Mouse (Mus musculus) midbrain, embryonic 16.5 days (tissue): Measurements from ENCODE around the gene Lpp. TPM values are rescaled to one million over a fixed set of nuclear protein-coding genes. Genes with fewer than 3 reads are reported as not detected.

ENCODE experiments used
- ATAC-seq: fragments of 200-750 bp; cut with Nextera tagmentation; 2 replicates; pipeline ENCODE4 v1.8.0; 2017; ENCODE audit warnings: moderate TSS enrichment
- H3K27ac ChIP-seq: fragments of 300-500 bp; sonication (generic); 2 replicates; pipeline ENCODE4 v1.5.1; 2014; ENCODE audit warnings: mild to moderate bottlenecking, low read length, mixed read lengths
- H3K27me3 ChIP-seq: fragments of 300-500 bp; sonication (generic); 2 replicates; pipeline ENCODE4 v1.6.1; 2014; ENCODE audit warnings: low read depth, low read length, mixed read lengths; ENCODE audit not compliant: control insufficient read depth, insufficient read depth
- H3K36me3 ChIP-seq: fragments of 300-500 bp; sonication (generic); 2 replicates; pipeline ENCODE4 v1.6.1; 2014; ENCODE audit warnings: mild to moderate bottlenecking, low read length, moderate library complexity, mixed read lengths; ENCODE audit not compliant: control insufficient read depth, insufficient read depth
- H3K4me1 ChIP-seq: fragments of 300-500 bp; sonication (generic); 2 replicates; pipeline ENCODE4 v1.6.1; 2014; ENCODE audit warnings: mild to moderate bottlenecking, low read length, mixed read lengths; ENCODE audit not compliant: control insufficient read depth, insufficient read depth
- H3K4me2 ChIP-seq: fragments of 300-500 bp; sonication (generic); 2 replicates; pipeline ENCODE4 v1.6.1; 2014; ENCODE audit warnings: mild to moderate bottlenecking, low read length, mixed read lengths
- H3K4me3 ChIP-seq: fragments of 300-500 bp; sonication (generic); 2 replicates; pipeline ENCODE4 v1.5.1; 2014; ENCODE audit warnings: low read depth, mild to moderate bottlenecking, low read length, moderate library complexity, mixed read lengths
- H3K9ac ChIP-seq: fragments of 300-500 bp; sonication (generic); 2 replicates; pipeline ENCODE4 v1.6.1; 2014; ENCODE audit warnings: low read depth, low read length, mixed read lengths
- H3K9me3 ChIP-seq: fragments of 300-500 bp; sonication (generic); replicated peaks from 2 replicates; pipeline ENCODE4 v1.6.1; 2014; ENCODE audit warnings: mild to moderate bottlenecking, low read length, mixed read lengths; ENCODE audit not compliant: control insufficient read depth, poor library complexity, severe bottlenecking
- WGBS: fragments of 180-500 bp; shearing (Covaris S2); extraction: QIAGEN DNeasy Blood & Tissue Kit; methylation state at CpG from one replicate; pipeline ENCODE4 v1.1.7; 2014; 5-methylcytosine and 5-hydroxymethylcytosine counted together
- polyA plus RNA-seq: library from polyadenylated mRNA; unstranded; fragments of >200 nt; fragmentation: Nextera tagmentation; extraction: Ambion mirVana; gene quantifications from 2 replicates; pipeline ENCODE4 v1.2.1, GENCODE M21; 2015

Gene Lpp
- polyA plus RNA-seq, 1 experiment from 2014 or later = 10.7 TPM

DNA sequence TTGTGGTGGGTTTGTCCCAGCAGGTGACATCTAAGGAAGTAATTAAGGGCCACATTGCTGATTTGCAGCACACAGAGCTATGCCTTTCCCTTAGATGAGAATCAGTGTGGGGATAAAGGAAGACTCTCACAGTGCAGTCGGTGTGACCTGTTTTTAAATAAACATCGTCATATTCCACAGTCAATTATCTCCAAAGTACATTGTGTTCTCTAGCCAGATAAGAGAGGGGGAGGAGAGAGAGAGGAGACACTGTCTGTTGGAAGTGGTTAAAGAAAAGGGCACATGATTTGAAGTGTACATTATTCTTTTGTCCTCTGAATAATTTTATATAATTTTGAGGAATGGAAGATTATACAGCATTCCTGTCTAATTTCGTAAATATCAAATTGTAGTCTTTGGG lies 388.6 kb downstream of the Lpp start:
- H3K4me3 ChIP-seq = no peak overlapping the region
- no peaks in the 10 kb centered on the region for H3K36me3 ChIP-seq
- no peak overlapping the region for H3K27ac ChIP-seq
- no peaks in the 10 kb centered on the region for H3K9me3 ChIP-seq
- WGBS = 85% methylated on average over 3 of the region's 3 CpGs
- ATAC-seq = no peak
- H3K4me2 ChIP-seq = no peak overlapping the region
- H3K27me3 ChIP-seq = no peaks in the 10 kb centered on the region
- no peak overlapping the region for H3K9ac ChIP-seq
- H3K4me1 ChIP-seq = 0 out of 2 replicates have a peak, but pooled peaks cover 2% of the 10 kb centered on the region

DNA sequence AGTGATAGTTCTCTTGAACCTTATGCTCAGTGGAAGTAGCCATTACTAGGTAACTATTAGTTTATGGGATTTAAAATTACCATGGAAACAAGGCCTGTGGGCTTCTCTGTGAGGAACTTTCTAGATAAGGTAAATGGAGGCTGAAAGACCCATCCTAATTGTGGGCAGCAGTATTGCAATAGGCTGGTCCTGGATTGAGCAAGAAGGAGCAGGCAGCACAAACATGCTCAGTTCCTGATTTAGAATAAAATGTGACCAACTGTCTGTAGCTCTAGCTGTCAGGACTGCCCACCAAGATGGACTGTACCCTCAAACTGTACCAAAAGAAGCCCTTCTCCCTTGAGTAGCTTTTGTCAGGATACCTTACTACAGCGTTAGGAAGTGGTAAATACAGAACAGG lies 392.3 kb downstream of the Lpp start:
- WGBS = 88% methylated on average over 1 of the region's 1 CpGs

DNA sequence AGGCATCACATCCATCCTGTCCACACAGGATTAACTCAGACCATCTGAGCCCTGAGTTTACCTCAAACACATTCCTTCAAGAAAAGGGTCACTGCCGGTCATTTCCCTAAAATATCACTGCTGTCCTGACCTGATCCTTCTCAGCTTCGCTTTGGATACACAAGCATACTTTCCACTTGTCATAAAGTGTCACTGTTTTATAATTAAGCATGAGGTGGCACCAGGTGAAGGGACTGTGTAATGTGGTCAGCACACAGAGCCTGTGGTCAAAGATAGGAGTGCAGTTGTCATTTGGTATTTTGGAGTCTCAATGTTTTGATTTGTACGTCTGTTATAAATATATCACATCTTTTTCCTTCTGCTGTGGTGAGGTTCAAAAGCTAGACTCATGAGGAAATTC lies 395.7 kb downstream of the Lpp start:
- no peak overlapping the region for H3K4me3 ChIP-seq
- no peak overlapping the region for H3K27ac ChIP-seq
- WGBS = 91% methylated on average over 3 of the region's 3 CpGs
- H3K4me1 ChIP-seq = no peaks in the 10 kb centered on the region
- H3K27me3 ChIP-seq = no peaks in the 10 kb centered on the region
- ATAC-seq = no peak
- H3K9me3 ChIP-seq = no peaks in the 10 kb centered on the region
- H3K9ac ChIP-seq = no peak overlapping the region
- no peaks in the 10 kb centered on the region for H3K36me3 ChIP-seq
- no peak overlapping the region for H3K4me2 ChIP-seq

More for the DNA sequence above, 392.3 kb downstream of the Lpp start:
- Histone ChIP-seq H3K36me3 (no peaks in the 10 kb centered on the region), H3K9ac (no peak overlapping the region), H3K27me3 (no peaks in the 10 kb centered on the region), H3K4me1 (no peaks in the 10 kb centered on the region), H3K4me3 (no peak overlapping the region), H3K9me3 (no peaks in the 10 kb centered on the region), H3K27ac (no peak overlapping the region), H3K4me2 (no peak overlapping the region)
- ATAC-seq = no peak

DNA sequence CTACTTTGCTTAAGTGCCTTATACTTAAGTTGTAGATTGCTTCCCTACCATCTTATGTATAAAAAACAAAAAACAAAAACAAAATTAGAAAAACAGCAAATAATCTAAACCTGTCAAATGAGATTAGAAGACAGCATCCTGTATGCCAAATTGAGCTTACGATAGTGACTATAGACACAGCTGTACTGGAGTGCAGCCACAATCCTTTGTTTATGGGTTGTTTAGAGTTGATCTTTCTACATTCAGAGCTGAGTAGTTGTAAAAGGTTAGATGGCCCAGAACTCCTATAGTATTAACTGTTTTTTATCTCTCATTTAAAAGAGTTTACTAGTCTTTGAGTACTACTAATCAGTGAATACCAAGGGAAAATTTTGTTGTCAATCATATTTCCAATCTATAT lies 398.1 kb downstream of the Lpp start:
- 100% methylated on average over 1 of the region's 1 CpGs for WGBS

DNA sequence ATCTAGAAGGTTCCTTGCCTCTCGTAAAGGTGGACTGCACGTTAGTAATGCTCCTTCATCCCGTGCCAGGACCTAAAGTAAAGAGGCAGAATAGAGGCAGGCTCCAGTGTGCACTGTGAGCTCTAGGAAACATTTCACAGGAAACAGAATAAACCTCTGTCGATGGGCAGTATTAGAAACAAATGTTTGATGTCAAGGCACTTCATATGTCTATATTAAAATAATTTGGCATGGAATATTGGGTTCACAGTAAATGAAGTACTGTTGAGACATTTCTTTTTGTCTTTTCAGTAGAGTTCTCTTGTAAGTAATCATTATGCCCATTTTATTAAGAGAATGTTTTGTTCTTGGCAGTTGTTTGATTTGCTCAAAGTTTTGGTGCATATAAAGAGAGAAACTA lies 398.7 kb downstream of the Lpp start:
- no peaks in the 10 kb centered on the region for H3K4me1 ChIP-seq
- H3K9me3 ChIP-seq = no peaks in the 10 kb centered on the region
- no peak for ATAC-seq
- H3K27me3 ChIP-seq = no peaks in the 10 kb centered on the region
- no peaks in the 10 kb centered on the region for H3K36me3 ChIP-seq
- no peak overlapping the region for H3K4me3 ChIP-seq
- H3K9ac ChIP-seq = no peak overlapping the region
- WGBS = 94% methylated on average over 4 of the region's 4 CpGs
- H3K4me2 ChIP-seq = no peak overlapping the region
- H3K27ac ChIP-seq = no peak overlapping the region

More for the DNA sequence above, 398.1 kb downstream of the Lpp start:
- no peaks in the 10 kb centered on the region for H3K4me1 ChIP-seq
- no peaks in the 10 kb centered on the region for H3K27me3 ChIP-seq
- H3K27ac ChIP-seq = no peak overlapping the region
- no peaks in the 10 kb centered on the region for H3K36me3 ChIP-seq
- H3K4me3 ChIP-seq = no peak overlapping the region
- no peak overlapping the region for H3K4me2 ChIP-seq
- H3K9ac ChIP-seq = no peak overlapping the region
- no peaks in the 10 kb centered on the region for H3K9me3 ChIP-seq
- ATAC-seq = no peak

DNA sequence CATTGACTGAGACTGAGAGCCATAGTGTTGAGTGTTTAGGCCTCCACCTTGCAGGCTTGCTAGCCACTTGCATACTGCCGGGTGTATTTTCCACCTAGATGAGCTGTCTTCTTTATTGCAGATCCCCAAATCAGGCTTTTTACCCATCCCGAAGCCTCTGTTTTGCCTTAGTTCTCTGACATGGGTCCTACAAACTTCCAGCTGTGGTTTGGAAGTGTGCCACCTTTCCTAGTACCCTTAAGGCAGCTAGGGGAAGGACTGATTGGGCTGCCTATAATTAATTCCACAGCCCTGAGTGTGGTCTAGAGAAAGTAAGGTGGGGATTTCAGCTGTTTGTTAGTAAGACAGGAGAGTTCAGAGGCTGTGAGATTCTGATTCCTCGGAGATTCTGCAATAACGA lies 399.5 kb downstream of the Lpp start:
- Histone ChIP-seq H3K4me2 (no peak overlapping the region), H3K27ac (no peak overlapping the region), H3K9ac (no peak overlapping the region), H3K4me1 (no peaks in the 10 kb centered on the region), H3K36me3 (no peaks in the 10 kb centered on the region), H3K9me3 (no peaks in the 10 kb centered on the region), H3K27me3 (no peaks in the 10 kb centered on the region), H3K4me3 (no peak overlapping the region)
- no peak for ATAC-seq
- 83% methylated on average over 4 of the region's 4 CpGs for WGBS

DNA sequence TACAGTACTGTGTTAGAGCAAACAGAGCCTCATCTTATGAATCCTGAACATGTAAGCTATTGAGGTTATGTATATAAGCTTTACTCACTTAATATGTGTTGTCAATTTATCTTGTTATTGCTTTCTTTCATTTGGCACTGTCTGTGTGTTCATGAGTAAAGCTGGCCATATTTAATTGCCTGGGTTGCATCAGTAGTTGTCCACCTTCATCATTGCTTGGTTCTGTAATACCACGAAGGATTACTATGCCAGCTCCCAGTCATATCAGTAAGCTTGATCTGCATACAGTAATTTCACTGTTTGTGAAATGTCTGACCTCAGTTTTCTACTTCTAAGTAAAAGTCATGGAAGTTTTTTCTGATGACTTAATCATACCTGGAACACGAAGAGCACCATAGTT lies 401.4 kb downstream of the Lpp start:
- Histone ChIP-seq H3K27ac (no peak overlapping the region), H3K9ac (no peak overlapping the region), H3K27me3 (no peaks in the 10 kb centered on the region), H3K4me1 (no peaks in the 10 kb centered on the region), H3K4me3 (no peak overlapping the region), H3K4me2 (no peak overlapping the region), H3K9me3 (no peaks in the 10 kb centered on the region), H3K36me3 (no peaks in the 10 kb centered on the region)
- 89% methylated on average over 2 of the region's 2 CpGs for WGBS
- no peak for ATAC-seq

DNA sequence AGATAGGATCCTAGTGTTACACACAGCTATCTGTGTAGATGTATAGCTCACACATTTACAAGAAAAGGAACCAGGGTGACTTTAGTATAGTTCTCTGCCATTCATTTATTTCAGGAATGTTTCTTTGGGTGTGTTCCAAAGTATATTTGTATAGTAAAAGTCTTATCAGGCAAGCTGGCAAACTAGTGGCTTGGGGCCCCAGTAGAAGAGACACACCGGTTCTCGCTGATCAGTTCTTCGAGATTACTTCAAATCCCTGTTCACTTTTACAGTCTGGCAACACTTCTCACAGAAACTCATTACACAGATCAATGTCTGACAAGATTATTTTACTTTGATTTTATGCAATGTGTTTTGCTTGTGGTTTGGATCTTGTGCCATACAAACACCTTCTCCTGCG lies 408.0 kb downstream of the Lpp start:
- no peak for ATAC-seq
- H3K36me3 ChIP-seq = no peaks in the 10 kb centered on the region
- no peak overlapping the region for H3K9ac ChIP-seq
- no peak overlapping the region for H3K27ac ChIP-seq
- WGBS = 66% methylated on average over 4 of the region's 4 CpGs
- no peaks in the 10 kb centered on the region for H3K27me3 ChIP-seq
- no peak overlapping the region for H3K4me3 ChIP-seq
- no peaks in the 10 kb centered on the region for H3K9me3 ChIP-seq
- H3K4me1 ChIP-seq = peaks cover 3% of the 10 kb centered on the region; the same call in 1 of the 2 replicates
- no peak overlapping the region for H3K4me2 ChIP-seq

DNA sequence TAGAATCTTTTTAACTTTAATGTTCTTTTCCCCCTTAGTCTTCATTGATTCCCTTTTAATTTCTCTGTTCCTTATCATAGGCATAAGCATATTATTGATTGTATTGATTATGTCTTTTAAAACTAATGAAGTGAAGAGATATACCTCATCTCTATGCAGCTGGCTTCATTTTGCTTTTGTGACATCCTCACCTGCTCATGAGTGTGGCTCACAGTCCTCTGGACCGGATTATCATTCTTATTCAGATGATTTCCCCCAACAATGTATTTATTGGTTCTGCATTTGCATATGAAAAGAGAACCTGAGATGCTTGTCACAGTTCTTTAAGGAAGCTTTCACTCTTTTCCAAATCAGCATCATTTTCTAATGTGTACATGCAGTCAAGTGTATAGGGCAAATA lies 408.5 kb downstream of the Lpp start:
- no peak for ATAC-seq

More for the DNA sequence above, 408.5 kb downstream of the Lpp start:
- H3K4me3 ChIP-seq = no peak overlapping the region
- no peaks in the 10 kb centered on the region for H3K36me3 ChIP-seq
- H3K27ac ChIP-seq = no peak overlapping the region
- H3K4me1 ChIP-seq = peaks cover 3% of the 10 kb centered on the region; the same call in 1 of the 2 replicates
- WGBS = 12% methylated on average over 1 of the region's 1 CpGs
- no peak overlapping the region for H3K4me2 ChIP-seq
- H3K27me3 ChIP-seq = no peaks in the 10 kb centered on the region
- no peak overlapping the region for H3K9ac ChIP-seq
- H3K9me3 ChIP-seq = no peaks in the 10 kb centered on the region
